Mouse (Mus musculus) kidney, adult 11 months (tissue): ENCODE results near the gene Btn2a2.

Source experiments
- DNase-seq: peaks from one replicate; pipeline ENCODE4 v3.0.0; 2022

Btn2a2 gene

GRCm38 (mm10) chr13:23519416-23519815 is 30.8 kb upstream of the Btn2a2 start:
- peak; percentile 52 for DNase-seq

GRCm38 (mm10) chr13:23518885-23519284 is 30.2 kb upstream of the Btn2a2 start:
- DNase-seq = peak; percentile 62

DNA sequence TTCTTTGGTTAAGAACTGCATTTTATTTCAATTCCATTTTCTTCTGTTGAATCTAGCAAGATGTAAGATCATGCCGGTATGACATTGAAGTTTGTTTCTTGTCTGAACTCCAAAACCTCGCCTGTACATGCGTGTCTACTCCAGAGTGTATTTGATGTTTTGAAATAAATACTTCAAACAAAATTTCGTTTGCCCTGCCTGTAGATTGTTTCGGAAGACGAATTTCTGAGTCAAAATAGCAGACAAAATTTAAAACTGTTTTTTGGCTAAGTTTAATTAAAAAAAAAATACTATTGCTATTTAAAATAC is 29.6 kb upstream of the Btn2a2 start:
- no peak for DNase-seq

DNA sequence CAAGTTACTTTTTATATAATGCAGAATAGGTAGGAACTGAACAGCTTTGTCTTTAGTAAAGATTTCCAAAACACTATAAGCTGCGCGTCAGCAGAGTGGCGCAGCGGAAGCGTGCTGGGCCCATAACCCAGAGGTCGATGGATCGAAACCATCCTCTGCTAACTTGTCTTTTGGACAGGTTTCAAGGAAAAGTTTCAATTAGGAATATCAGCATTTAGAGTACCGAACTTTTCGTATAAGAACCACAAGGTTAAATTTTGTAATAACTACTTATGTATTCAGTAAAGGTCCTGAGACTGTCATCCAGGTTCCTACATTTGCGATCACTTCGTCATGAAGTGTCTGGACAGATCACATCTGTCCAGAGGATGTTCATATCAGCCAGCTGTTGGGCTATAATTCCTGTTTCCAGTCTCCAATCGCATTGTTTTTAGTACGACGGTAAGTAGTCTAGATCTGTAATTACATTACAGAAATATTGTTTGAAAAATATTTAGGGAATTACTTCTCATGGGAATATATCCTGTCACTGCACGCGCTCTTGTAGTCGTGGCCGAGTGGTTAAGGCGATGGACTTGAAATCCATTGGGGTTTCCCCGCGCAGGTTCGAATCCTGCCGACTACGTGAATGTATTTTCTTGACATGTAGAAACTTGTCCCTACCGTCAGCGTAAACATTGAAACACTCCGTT is 29.1 kb upstream of the Btn2a2 start:
- peak; percentile 84 for DNase-seq

DNA sequence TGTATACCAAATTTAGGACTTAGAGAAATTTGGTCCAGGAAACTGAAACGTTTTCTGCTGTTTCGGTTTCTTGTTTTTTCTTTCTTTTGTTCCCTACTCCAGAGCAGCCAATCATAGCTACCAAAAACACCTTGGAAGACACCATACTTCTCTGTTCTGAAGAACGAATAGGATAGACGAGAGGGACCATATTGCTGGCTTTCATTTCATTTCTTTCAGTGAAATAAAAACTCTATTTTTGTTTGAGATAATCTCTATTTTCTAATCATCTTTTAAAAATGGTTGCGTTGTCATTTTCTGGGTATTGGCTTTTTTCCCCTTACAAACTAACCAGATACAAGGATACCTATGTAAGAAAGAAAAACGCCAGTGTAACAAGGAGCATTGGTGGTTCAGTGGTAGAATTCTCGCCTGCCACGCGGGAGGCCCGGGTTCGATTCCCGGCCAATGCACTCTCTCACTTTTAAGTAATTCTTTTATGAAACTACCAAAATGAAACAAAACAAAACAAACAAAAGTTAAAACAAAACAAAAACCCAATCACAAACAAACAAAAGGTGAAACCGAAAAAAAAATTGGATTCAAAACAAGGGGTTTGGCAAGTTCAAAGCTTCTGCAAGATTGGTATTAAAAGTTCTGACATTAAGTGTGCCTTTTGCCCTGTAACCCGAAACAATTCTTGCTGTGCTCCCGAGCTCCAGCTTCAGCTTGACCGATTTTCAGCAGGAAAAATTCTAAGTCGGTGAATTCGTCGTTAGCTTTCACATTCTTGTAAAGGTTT is 28.4 kb upstream of the Btn2a2 start:
- DNase-seq = peak; percentile 62

- DNase-seq = no peak
These were observed 27.4 kb upstream of the Btn2a2 start for GRCm38 (mm10) chr13:23515826-23516620.

DNA sequence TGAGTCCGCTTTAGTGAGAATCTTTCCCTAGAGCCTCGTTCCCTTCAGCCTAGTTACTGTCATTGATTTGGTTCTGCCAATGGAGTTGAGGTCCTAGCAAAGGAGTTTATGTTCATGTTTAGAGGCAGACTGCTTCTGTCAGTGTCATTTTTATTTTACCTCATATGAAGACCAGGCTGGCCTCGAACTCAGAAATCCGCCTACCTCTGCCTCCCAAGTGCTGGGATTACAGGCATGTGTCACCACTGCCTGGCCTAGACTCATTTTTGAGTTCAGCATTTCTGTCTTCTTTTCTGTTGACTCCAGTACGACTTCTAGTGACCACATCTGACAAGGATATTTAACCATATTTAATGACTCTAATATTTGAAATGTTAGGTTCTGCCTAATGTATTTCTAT is 26.6 kb upstream of the Btn2a2 start:
- DNase-seq = no peak

GRCm38 (mm10) chr13:23513517-23513916 is 24.9 kb upstream of the Btn2a2 start:
- no peak for DNase-seq

DNA sequence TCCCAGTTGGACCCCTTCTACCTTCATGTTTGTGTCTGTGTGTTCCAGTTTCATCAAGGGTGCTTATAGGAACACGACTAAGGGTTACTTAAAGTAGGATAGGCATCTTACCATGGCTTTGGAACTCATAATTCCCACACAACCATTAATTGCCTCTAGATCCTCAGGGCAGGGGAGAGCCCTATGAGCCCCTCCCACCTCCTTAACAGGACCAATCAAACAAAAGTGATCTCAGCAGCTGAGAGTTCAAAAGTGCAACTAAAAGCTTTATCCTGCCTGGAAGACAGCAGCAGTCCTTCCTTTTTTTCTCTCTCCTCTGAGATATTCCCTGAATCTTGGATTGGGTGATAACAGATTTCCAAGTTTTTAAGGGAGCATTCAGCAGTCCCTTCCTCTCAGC is 21.5 kb upstream of the Btn2a2 start:
- no peak for DNase-seq

DNA sequence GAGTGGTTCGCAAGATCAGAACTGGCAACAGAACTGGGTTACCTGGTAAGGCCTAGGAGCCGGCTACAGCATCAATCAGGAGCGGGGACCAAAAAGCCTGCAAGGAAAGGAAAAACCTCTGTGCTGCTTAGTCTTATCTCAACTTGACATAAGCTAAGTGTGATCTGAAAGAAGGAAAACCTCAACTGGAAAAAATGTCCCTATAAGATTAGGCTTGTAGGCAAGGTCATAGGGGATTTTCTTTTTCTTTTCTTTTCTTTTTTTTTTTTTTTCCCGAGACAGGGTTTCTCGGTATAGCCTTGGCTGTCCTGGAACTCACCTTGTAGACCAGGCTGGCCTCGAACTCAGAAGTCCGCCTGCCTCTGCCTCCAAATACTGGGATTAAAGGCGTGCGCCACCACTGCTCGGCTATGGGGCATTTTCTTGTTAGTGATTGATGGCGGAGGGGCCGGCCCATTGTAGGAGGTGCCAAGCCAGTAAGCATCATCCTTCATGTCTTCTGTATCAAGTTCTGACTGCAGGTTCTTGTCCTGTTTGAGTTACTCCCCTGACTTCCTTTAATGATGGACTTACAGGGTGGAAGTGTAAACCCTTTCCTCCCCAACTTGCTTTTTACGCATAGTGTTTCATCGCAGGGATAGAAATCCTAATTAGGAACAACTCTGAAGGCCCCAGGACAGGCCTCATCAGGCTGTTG is 18.3 kb upstream of the Btn2a2 start:
- no peak for DNase-seq

DNA sequence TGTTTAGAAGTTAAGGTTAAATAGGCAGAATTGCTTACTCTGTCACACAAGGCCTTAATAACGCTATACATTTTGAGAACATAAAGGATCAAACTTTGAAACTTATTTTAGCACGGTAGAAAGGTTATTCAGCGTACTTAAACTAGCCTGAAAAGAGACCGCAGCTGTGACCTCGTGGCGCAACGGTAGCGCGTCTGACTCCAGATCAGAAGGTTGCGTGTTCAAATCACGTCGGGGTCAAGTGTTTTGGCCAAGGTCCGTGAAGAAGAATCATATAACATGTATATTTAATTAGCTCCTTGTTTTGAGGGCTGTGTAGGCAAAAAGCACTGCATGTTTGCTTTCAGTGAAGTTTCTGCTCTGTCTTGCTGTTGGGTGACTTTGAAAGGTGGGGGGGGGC is 17.7 kb upstream of the Btn2a2 start:
- DNase-seq = no peak

DNA sequence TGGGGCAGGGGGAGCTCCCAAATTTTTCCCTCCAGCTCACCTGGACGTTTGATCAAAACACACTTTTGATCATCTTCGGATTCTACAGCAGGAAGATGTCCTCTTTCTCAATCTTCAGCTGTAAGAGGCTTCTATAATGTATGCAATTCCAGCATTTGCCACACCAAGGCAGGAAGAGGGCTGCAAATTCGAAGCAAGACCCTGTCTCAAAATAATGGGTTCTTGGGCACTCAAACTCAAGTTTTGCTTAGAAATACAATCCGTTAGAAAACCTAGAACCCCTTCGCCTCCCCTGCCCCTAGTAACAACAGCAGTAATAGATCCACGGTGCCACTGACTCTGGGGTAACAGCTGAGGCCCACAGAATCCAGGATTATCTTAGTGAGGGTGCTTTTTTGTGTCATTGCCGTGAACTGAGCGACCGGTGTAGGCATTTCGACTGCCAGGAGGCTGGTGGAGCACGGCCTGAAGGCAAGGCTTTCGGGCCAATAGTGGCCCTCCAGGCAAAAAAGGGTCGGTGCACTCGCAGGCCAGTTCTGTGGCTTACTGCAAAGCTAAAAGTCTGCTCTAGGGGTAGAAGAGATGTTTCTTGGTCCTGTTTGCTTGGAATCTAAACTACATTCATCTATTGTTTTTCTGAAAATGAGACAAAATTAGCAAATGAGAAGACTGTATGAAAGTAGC is 17.1 kb upstream of the Btn2a2 start:
- DNase-seq = no peak

- no peak for DNase-seq
These were observed 15.1 kb upstream of the Btn2a2 start for GRCm38 (mm10) chr13:23503797-23504196.

DNA sequence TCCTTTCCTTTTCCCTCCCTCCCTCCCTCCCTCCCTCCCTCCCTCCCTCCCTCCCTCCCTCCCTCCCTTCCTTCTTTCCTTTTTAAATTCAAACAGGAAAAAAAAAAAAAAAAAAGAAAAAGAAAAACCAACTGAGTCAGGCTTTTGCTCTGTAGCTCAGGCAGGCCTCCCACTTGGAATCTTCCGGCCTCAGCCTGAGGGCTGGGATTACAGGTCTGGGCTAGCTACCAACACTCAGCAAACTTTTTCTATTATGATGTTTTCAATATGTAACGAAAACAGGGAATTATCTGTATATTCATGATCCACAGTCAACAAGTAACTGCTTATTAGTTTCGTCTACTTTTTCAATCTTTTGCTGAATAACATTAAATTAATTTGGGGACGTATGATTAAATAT is 14.3 kb upstream of the Btn2a2 start:
- DNase-seq = no peak

- no peak for DNase-seq
These were observed 13.4 kb upstream of the Btn2a2 start for GRCm38 (mm10) chr13:23502031-23502567.

GRCm38 (mm10) chr13:23501511-23501910 is 12.9 kb upstream of the Btn2a2 start:
- DNase-seq = no peak

GRCm38 (mm10) chr13:23500424-23501200 is 12.0 kb upstream of the Btn2a2 start:
- no peak for DNase-seq

- DNase-seq = no peak
These were observed 11.3 kb upstream of the Btn2a2 start for GRCm38 (mm10) chr13:23499943-23500342.

- DNase-seq = no peak
These were observed 10.0 kb upstream of the Btn2a2 start for GRCm38 (mm10) chr13:23498653-23499052.

- DNase-seq = no peak
These were observed 9.1 kb upstream of the Btn2a2 start for GRCm38 (mm10) chr13:23497656-23498321.

DNA sequence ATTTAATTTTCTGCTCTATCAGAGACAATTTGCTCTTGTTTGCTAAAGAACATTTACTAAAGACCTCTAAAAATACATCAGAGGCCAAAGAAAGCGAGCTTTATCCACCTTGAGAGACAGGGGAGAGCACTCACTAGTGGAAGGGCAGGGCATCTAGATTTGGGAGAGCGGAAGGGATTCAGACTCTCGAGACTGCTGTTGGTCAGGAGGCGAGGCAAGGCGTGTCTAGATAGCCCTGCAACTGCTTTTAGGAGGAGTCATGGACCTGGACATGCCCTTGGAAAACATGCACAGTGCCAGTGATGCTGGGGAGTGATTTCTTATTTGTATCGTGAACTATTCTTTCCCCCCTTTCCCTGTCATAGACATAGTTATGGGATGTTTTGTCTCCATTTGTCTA is 6.9 kb upstream of the Btn2a2 start:
- no peak for DNase-seq
